Mouse (Mus musculus): ENCODE measurements around the gene Smpd1. TPM values are rescaled to one million over a fixed set of nuclear protein-coding genes. Genes with fewer than 3 reads are reported as not detected.

Gene Smpd1
- total RNA-seq (2021): 100 to 1,000 TPM; 128 to 133 TPM
- long read RNA-seq, experiment 1, transcript Smpd1-201 (6 exons, 2,412 nt): major isoform, 335 of 356 reads
- long read RNA-seq, experiment 1, partial matches to known transcripts: 14 of 356 reads
- long read RNA-seq, experiment 1, other reads (novel, unspliced or antisense): 7 of 356 reads
- long read RNA-seq, experiment 2, transcript Smpd1-201 (6 exons, 2,412 nt): major isoform, 260 of 273 reads
- long read RNA-seq, experiment 2, partial matches to known transcripts: 5 of 273 reads
- long read RNA-seq, experiment 2, other reads (novel, unspliced or antisense): 8 of 273 reads

DNA sequence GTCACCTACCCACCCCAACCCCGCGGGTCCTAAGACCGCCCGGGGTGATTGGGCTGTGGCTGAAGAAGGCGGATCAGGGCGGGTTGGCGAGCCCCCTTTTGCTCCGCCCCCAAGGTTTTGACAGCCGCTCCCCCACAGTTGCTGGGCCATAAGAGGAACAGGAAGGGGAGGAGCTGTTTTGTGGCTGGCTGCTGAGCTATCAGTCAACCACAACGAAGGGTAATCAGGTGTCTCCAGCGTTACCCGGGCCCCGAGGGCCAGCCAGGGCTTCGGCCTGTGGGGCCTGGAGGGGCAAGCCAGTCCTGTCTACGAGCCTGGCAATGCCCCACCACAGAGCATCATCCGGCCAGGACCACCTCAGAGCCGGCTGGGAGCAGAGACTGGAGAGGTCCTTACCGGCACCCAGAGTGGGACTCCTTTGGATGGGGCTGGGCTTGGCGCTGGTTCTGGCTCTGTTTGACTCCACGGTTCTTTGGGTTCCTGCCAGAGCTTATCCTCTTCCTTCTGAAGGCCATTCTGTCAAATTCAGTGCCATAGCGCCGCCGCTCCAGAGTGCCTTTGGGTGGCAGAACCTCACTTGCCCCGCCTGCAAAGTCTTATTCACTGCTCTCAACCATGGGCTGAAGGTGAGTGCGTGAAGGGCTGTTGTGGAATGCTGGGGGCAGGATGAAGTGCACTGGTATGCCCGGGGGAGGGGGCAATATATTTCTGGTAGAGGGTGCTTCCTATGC lies at the start of gene Smpd1:
TSS of gene Smpd1 (plus strand) at position 149 of the 731 bp plus-strand sequence.
- intact Hi-C loops (cut with DNase I): loop anchor here (5.0 to 10.0 kb wide), 3 partner anchors 48 to 258 kb away; partner anchors contain the start of genes Hpx, Ilk, Mrpl17 and Rrp8
- DNase-seq: peak; percentile 89 to 91

DNA sequence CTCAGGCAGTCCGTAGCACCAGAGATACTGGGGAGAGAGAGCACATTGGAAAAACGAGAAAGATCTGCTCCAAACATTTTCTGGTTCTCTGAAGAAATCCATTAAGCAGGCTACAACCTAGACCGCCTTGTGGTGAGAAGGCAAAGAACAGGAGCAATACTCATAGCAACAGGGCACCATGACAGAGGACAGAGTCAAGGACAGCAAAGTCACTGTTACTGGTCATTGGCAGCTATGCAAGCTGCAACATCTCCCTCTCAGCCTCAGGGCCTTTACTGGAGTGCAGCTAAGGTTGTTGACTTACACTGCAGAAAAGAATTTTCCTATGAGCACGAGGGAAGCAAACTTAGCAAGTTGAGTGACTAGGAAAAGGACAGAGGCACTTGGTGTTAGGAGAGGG lies 46.9 kb upstream of the Smpd1 start:
- intact Hi-C loops (cut with DNase I): no loop called here
- DNase-seq: no peak

DNA sequence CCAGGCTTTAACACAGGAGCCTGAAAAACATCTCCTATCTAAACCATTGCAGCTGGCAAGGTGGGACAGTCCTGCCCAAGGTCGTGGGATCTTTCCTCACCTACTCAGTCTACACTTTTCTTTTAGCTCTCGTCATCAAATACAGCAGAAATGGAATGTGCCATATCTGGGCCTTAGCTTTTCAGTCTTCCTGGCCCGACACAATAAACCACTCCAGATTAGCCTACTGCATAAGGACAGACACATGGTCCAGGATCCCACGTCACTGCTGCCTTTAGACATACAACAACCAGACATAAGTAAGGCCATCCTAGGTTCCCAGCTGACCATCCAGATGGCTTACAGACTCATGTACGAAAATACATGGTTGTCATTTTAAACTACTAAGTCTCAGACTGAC lies 44.0 kb upstream of the Smpd1 start:
- no peak for DNase-seq
- intact Hi-C loops (cut with DNase I): loop anchor here (10.0 kb wide), 1 partner anchor 265 kb away; no protein-coding TSS in a partner anchor

DNA sequence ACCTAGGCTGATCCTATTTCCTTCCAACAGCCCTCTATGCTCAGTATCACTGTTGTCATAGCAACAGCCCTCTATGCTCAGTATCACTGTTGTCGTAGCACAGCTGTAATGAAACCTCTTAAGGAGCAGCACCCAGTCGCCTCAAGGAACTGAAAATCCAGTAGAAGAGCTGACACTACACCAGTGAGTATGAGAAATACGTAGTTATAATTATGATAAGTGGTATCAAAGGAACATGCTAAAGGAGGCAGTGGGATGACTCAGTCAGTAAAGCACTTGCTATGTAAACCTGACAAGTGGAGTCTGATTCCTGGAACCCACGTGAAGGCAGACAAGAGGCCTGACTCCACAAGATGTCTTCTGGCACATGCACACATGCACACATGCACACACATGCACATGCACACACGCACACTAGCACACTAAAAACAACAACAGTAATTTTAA lies 40.3 kb upstream of the Smpd1 start:
- no peak for DNase-seq
- intact Hi-C loops (cut with DNase I): loop anchor here (10.0 kb wide), 1 partner anchor 269 kb away; no protein-coding TSS in a partner anchor

DNA sequence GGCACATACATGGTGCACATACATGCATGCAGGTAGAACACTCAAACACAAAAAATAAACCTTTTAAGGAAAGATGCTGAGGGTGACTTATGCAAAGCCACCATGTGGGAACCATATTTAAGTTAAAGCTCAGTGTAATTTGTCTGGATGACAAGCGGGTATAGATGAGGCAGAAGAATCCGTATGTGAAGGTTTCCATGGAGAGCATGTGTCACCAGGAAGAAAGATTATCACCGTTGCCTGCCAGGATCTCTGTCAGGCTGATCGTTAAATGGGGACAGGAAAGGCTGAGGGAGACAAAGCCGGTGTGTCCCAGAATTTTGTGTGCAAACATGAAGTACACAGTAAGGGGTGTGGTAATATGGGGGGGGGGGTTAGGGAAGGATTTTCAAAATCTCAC lies 39.6 kb upstream of the Smpd1 start:
- intact Hi-C loops (cut with DNase I): loop anchor here (10.0 kb wide), 1 partner anchor 270 kb away; no protein-coding TSS in a partner anchor
- no peak for DNase-seq

DNA sequence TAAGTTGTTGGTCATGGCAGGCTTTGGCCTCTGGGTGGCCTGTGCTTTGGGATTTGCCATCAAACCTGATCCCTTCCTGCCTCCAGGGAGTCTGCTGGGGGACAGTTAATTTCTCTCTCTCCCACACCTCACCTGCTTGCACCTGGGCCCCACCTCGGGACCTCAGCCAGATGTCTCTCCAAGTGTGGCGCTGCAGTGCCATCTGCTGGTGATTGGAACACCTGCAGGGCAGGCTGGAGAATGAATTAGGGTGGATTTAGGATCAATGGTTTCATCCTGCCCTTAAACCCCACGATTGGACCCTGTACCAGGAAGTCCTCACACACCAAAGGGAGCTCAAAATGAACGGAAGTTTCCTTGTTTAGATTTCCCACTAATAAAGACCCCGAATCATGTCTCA lies 39.0 kb upstream of the Smpd1 start:
- intact Hi-C loops (cut with DNase I): loop anchor here (1.0 to 10.0 kb wide), 2 partner anchors 103 to 270 kb away; no protein-coding TSS in a partner anchor
- peak; percentile 62 to 72 for DNase-seq

DNA sequence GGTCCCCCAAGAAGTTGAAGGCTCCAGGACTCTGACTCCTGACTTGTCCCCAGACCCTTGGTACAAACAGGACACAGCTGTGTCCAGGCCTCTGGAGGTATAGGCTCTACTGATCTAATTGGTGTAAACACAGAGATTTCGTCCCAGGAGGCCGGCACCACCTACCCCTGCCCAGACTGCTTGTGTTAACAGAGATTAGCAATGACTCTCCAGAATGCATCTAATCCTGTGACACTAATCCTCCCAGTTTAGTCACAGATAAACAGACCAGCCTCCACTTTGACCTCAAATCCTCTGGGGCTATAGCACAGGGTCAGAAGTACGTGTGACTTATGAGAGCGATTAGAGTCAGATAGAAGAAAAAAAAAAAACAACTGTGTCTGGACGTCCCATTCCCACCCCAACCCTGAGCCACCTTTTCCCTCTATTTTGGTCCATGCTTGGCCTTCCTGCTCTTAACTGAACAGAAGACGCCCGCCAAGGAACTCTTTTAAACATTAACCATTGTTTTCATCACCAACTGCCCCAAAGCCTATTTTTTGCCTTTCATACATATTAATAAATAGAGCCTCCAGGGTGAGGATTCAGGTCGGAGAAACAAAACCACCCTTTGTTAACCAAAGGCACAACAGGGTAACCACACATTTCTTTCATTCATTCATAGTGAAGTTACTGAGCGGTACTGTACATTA lies 37.3 kb upstream of the Smpd1 start:
- DNase-seq: no peak
- intact Hi-C loops (cut with DNase I): loop anchor here (2.0 to 10.0 kb wide), 2 partner anchors 38 to 272 kb away; no protein-coding TSS in a partner anchor

DNA sequence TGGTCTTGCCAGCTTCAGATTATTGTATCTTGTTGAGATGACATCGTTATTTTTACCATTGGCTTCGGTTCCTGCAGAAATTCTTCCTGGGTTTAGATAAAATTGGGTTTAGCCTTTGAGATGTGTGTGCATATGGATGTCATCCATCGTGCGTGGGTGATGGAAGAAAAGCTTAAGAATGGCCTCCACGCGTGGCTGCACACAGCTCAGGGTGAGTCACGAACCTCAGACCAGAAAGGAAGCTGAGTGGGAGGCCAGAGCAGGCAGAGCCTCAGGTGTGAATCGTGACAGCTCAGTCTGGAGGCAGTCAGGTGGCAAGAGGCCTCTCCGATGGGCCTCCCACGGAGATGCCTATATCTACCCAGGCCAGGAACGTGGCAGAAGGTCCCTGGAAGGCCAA lies 34.8 kb upstream of the Smpd1 start:
- DNase-seq: no peak
- intact Hi-C loops (cut with DNase I): loop anchor here (10.0 kb wide), 1 partner anchor 275 kb away; no protein-coding TSS in a partner anchor

DNA sequence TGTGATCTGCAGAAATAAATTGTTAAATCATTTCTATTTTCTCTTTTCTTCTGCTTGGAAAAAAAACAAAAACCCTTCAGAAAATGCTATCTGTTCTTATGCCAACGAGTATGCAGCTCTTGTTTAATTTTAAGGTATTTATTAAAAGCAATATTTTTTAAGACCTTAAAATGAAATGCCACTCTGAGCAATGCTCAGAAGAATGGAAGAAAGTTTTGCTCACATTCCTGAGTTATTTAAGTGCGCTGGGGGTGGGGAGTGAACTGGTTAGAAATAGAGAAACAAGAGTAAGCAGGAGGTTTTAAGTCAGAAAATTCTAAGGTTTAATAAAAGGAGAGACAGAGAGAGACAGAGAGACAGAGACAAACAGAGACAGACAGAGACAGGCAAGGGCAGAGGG lies 34.4 kb upstream of the Smpd1 start:
- intact Hi-C loops (cut with DNase I): loop anchor here (10.0 kb wide), 1 partner anchor 275 kb away; no protein-coding TSS in a partner anchor
- DNase-seq: no peak

DNA sequence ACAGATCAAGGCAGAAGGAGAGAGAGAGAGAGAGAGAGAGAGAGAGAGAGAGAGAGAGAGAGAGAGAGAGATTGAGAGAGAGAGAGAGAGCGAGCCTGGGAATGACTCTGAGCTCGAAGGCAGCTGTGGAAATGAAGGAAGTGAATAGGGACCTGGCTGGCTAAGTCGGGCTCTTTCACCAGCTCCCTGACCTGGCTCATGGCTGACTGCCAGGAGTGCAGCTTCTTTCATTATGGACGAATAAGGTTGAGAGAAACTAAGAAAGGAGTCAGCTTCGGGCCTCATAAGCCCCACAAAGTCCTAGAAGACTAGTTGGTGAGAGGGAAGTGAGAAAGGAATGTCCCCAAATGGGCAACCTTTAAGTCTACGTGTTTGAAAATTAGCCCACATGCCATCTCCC lies 34.0 kb upstream of the Smpd1 start:
- intact Hi-C loops (cut with DNase I): no loop called here

DNA sequence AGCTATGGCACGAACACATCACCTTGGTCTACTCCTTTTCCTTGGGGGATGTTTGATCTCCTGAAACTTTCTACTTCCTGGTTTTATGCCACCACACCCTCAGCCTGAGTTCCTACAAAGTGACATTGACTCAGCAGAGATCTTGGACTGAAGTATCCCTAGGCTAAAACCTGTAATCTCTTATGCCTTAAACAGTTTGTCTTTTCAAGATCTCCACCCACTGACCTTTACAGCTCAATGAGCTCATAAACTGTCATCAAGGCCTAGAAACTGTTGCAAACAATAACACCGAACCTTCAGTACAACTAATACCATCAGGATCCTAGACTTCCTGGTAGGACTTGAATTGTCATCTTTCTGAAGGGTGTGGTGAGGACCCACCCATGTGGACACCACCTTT lies 29.9 kb upstream of the Smpd1 start:
- intact Hi-C loops (cut with DNase I): no loop called here

More for the DNA sequence above, 34.0 kb upstream of the Smpd1 start:
- DNase-seq: no peak

DNA sequence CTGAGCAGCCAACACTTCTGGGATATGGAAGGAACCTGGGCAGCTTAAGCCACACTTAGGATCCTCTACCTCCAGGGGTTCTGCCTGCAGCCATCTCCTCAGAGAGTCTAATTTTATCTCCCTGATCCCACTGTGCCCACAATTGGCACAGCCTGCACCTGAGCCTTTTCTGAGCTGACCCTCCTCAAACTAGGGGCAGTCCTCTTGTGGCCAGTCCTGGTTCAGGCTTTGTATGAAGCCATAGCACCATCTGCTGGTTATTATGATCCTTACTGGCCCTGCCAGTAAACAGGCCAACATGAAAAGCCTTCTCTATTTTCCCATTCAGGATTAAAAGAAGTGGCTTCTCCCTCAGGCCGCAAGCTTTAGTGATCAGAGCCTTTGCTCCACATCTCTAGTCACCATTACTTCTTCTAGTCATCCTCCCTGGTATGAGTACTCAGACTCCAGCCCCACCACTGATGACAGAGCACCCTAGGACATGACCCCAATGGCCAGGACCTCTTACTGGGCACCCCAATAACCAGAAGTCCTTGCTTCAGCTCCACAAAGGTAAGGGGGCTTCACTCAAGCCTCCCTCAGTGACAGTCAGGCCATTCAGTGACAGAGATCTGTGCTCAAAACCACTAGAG lies 26.7 kb upstream of the Smpd1 start:
- intact Hi-C loops (cut with DNase I): no loop called here
- DNase-seq: peak; percentile 15 to 54

More for the DNA sequence above, 29.9 kb upstream of the Smpd1 start:
- no peak for DNase-seq

DNA sequence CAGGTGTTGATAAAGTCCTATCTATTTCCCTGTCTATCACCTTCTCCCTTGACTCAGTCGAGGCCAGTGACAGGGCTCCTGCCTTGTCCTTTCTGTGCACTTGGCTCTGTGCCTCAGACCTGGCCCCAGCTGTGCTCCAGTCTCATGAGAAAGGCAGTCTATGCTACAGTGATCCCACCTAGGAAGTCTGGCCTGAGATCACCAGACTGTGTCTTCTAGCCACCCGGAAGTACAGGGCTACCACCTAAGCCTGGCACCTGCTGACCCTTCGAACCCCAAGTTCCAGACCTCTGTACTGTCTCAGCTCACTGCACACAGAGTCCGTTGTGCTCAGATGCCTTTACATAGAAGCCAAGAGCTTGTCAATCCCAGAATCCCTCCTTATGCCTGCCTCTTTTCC lies 26.1 kb upstream of the Smpd1 start:
- DNase-seq: no peak
- intact Hi-C loops (cut with DNase I): no loop called here

DNA sequence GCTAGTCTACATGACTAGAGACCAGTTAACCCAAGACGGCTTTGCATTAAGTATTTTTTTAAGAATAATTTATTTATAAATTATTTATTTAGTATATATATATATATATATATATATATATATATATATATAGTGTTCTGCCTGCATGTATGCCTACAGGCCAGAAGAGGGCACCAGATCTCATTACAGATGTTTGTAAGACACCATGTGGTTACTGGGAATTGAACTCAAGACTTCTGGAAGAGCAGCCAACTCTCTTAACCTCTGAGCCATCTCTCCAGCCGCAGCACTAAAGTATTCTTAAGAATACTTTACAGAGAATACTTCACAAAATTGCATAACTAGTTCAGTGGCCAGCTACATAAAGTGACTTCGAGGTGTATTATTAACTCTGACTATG lies 20.0 kb upstream of the Smpd1 start:
- intact Hi-C loops (cut with DNase I): no loop called here
- DNase-seq: no peak

DNA sequence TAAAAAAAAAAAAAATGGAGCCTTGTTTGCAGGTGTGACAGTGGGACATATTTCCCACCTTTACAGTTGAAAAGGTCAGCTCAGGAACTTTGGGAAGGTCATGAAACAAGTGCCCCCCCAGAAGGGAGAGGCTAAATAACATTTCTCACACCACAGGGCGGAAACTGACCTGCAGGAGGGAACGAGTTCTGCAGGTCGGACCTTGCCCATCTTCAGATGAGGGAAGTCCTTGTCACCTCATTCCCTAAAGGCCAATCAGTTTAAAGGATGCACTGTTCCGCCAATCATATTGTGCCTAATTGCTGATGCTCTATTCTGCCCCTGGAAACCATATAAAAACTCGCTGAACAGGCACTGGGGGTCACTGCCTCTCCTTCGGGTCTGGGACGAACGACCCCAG lies 8.2 kb upstream of the Smpd1 start:
- intact Hi-C loops (cut with DNase I): no loop called here

DNA sequence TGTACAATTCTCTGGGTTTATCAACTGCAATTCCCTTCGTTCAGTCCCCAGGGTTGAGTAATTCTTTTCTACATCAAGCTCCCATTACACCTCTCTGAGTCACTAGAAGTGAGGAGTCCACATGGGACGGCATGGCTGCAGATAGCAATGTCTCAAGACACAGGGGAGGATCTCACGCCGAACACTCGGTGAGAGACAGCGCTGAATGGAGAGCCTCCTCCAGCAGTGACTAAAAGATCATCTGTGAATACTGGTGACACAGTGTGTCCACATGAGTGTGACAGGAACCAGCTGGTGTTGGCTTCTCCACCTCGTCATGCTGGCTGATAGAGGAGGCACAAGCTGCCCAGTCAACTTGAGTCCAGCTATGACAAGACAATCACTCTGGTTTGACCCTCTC lies 6.2 kb upstream of the Smpd1 start:
- DNase-seq: no peak
- intact Hi-C loops (cut with DNase I): no loop called here

More for the DNA sequence above, 8.2 kb upstream of the Smpd1 start:
- DNase-seq: no peak

DNA sequence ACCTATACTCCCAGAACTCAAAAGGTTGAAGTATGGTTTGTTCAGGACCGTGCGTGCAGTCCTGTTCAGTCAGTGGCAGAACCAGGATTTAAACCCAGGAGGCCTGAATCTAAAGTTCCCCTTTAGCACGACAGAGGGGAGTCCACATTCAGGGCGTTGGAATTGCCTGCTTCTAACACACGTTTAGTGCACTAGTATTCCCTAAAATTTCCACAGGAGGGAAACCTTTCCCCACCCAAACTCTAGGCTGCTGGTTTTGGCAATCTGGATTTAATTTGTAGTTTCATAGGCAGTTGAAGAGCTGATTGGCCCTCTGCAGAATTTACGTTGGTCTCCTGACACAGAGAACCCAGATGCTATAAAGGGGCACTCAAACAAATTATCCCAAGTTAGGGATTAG lies 5.1 kb upstream of the Smpd1 start:
- intact Hi-C loops (cut with DNase I): no loop called here
- no peak for DNase-seq

DNA sequence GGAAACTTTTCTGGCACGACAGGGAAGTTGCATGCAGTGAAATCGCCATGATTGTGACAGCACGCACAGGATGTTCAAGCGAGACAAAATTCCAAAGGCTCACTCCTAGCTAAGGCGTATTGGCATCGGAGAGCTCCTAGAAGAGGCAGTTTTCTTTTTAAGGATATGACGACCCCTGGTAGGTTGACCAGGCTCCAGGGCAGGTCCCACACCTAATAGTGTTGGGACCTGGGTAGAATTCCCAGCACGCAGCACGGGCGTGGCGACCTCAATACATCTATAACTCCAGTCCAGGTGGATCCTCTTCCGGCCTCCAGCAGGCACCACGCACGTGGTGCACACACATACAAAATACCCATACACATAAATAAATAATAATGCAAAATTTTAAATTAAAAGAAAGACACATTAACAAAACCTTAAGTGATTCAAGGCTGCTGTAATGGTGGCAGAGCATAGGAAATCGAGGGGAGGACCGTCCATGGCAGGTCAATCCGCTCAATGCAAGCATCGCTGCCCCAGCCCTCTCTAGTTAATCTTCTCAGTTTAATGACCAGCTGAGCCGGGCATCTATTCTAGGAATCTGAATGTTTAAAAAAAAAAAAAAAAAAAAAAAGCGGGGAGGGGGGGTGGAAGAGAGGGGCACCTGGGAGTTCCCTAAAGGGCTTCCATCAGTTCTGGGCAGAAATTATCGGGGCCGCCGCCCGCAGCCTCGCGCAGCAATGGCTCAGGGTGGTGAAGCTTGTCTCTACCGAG lies 526 bp upstream of the Smpd1 start:
- intact Hi-C loops (cut with DNase I): loop anchor here (5.0 to 10.0 kb wide), 3 partner anchors 49 to 259 kb away; partner anchors contain the start of genes Hpx, Ilk, Mrpl17 and Rrp8
- no peak for DNase-seq

DNA sequence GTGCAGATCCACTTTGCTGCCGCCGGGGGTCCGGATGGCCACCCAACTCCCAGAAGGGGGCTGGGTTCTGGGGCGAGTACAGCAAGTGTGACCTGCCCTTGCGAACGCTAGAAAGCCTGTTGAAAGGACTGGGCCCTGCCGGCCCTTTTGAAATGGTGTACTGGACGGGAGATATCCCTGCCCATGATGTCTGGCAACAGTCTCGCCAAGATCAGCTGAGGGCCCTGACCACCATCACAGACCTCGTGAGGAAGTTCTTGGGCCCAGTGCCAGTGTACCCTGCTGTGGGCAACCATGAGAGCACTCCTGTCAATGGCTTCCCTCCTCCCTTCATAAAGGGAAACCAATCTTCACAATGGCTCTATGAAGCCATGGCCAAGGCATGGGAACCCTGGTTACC lies 1.4 kb downstream of the Smpd1 start:
- intact Hi-C loops (cut with DNase I): loop anchor here (10.0 kb wide), 1 partner anchor 179 kb away; the partner anchor contains the start of genes Ilk and Rrp8
- no peak for DNase-seq
